Mouse (Mus musculus): ENCODE results near the gene Cpsf3.

DNA sequence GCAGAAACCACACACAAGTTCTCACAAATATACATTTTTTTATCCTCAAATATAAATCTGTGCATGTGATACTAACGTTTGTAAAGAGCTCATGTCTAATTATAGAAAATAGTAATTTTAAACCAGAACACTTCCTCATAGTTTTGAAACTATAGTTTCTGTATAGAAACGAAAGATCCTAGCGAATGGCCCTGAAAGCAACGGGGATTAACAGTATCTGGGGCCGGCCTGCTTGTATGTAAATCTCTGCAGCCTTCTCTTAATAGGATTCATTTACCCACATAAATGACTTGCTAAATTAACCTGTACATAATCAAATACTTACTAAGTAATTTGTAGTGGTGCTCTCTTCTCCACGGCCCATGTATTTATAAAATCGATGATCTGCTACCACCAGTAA is 61.8 kb downstream of the Cpsf3 start:
- TF ChIP-seq CTCF (IDR thresholded peaks at IDR 0.05 in 2 of 3, conservative IDR thresholded peaks at IDR 0.05 in 1 of 3; ENCODE audit: control insufficient read depth in 1 of 3, insufficient read depth in 1 of 3, low read depth in 2 of 3, low read length in 3 of 3, poor library complexity in 1 of 3, severe bottlenecking in 1 of 3) (no peak), POLR2AphosphoS5 (IDR thresholded peaks at IDR 0.05; ENCODE audit: borderline replicate concordance, low read depth, low read length) (no peak), EP300 (IDR thresholded peaks at IDR 0.05; ENCODE audit: low read depth in 1 of 2, low read length in 2 of 2) (no peak), MAFK (IDR thresholded peaks at IDR 0.05; ENCODE audit: borderline replicate concordance, low read depth, low read length) (no peak), TBP (IDR thresholded peaks at IDR 0.05; ENCODE audit: low read depth, low read length) (no peak), POLR2A (IDR thresholded peaks at IDR 0.05; ENCODE audit: control insufficient read depth in 1 of 2, insufficient read depth in 1 of 2, low read depth in 1 of 2, low read length in 2 of 2, poor library complexity in 1 of 2) (no peak), ZMIZ1 (IDR thresholded peaks at IDR 0.05; ENCODE audit: low read depth, low read length) (no peak), USF2 (IDR thresholded peaks at IDR 0.05; ENCODE audit: borderline replicate concordance in 1 of 2, insufficient read depth in 1 of 2, low read depth in 1 of 2, low read length in 2 of 2) (no peak), CHD1 (IDR thresholded peaks at IDR 0.05; ENCODE audit: low read depth, low read length) (no peak)

Data from MEL (cell line).